In genomic region chr3:68574097-68574496, GRCm38 (mm10) we compare ENCODE assay signal across 14 mouse cellular contexts.
DNase-seq lines count a peak whose midpoint lies in the region; ATAC-seq and TF ChIP-seq lines count a peak whose summit lies in the region.
"Had no signal": no experiment of that assay in that cellular context is flagged by ENCODE, and none has a peak within 500 bp of the region (broad histone marks: within the 10 kb centered on the region; RNA-seq: fewer than 3 reads in every experiment).

No protein-coding gene starts in this region.

- H3K4me3 ChIP-seq in limb, embryonic 13.5 days: no peak overlapping the region
- no peak overlapping the region for H3K4me3 ChIP-seq in limb, embryonic 10.5 days
- H3K4me3 ChIP-seq in forebrain, embryonic 11.5 days (ENCODE audit: low read depth, low read length): peak overlapping the region; percentile 40
- peak overlapping the region; percentile 52 for H3K4me3 ChIP-seq in hindbrain, embryonic 13.5 days
- peak overlapping the region; percentile 52 for H3K4me3 ChIP-seq in neural tube, embryonic 13.5 days
- no peak overlapping the region for H3K4me3 ChIP-seq in thymus, adult 2 months (ENCODE audit: control insufficient read depth, insufficient read depth, low read length)
- H3K4me3 ChIP-seq: erythroblast, embryonic 14.5 days had no signal

- intact Hi-C loops in heart, postnatal 25 days (cut with DNase I): no loop called here

- no peak overlapping the region for H3K27ac ChIP-seq in limb, embryonic 13.5 days
- no peak overlapping the region for H3K27ac ChIP-seq in limb, embryonic 10.5 days
- no peak overlapping the region for H3K27ac ChIP-seq in forebrain, embryonic 11.5 days (ENCODE audit: low read depth, low read length)
- H3K27ac ChIP-seq in hindbrain, embryonic 13.5 days: peak overlapping the region; percentile 98
- H3K27ac ChIP-seq in neural tube, embryonic 13.5 days (replicated peaks): peak overlapping the region; percentile 98
- no peak overlapping the region for H3K27ac ChIP-seq in thymus, adult 2 months (ENCODE audit: control insufficient read depth, insufficient read depth, low read length)

- H3K9me3 ChIP-seq in limb, embryonic 13.5 days: no peaks in the 10 kb centered on the region
- H3K9me3 ChIP-seq in limb, embryonic 10.5 days (replicated peaks): no peaks in the 10 kb centered on the region
- H3K9me3 ChIP-seq in forebrain, embryonic 11.5 days (ENCODE audit: control insufficient read depth, low read length): no peaks in the 10 kb centered on the region
- H3K9me3 ChIP-seq in hindbrain, embryonic 13.5 days: no peaks in the 10 kb centered on the region
- H3K9me3 ChIP-seq in neural tube, embryonic 13.5 days: no peaks in the 10 kb centered on the region

- peaks cover 25% of the 10 kb centered on the region for H3K27me3 ChIP-seq in limb, embryonic 13.5 days
- peaks cover 13% of the 10 kb centered on the region; the same call in 1 of the 2 replicates for H3K27me3 ChIP-seq in limb, embryonic 10.5 days (ENCODE audit: low read depth, poor library complexity, severe bottlenecking)
- no peaks in the 10 kb centered on the region for H3K27me3 ChIP-seq in forebrain, embryonic 11.5 days (ENCODE audit: control insufficient read depth, insufficient read depth, low read length)
- no peaks in the 10 kb centered on the region for H3K27me3 ChIP-seq in hindbrain, embryonic 13.5 days
- no peaks in the 10 kb centered on the region for H3K27me3 ChIP-seq in neural tube, embryonic 13.5 days
- H3K27me3 ChIP-seq in thymus, adult 2 months (ENCODE audit: control insufficient read depth, insufficient read depth, low read length): no peaks in the 10 kb centered on the region

- 35% methylated on average over 8 of the region's 8 CpGs for WGBS in limb, embryonic 13.5 days
- WGBS in limb, embryonic 10.5 days: 46% methylated on average over 8 of the region's 8 CpGs
- 48% methylated on average over 8 of the region's 8 CpGs for WGBS in forebrain, embryonic 11.5 days
- 46% methylated on average over 5 of the region's 8 CpGs for WGBS in hindbrain, embryonic 13.5 days
- WGBS in neural tube, embryonic 13.5 days: 31% methylated on average over 8 of the region's 8 CpGs
- WGBS in thymus, adult 2 months: 67% methylated on average over 8 of the region's 8 CpGs

- H3K9ac ChIP-seq in limb, embryonic 13.5 days: no peak overlapping the region
- H3K9ac ChIP-seq in forebrain, embryonic 11.5 days (ENCODE audit: low read length): no peak overlapping the region
- H3K9ac ChIP-seq in hindbrain, embryonic 13.5 days: peak overlapping the region; percentile 83
- peak overlapping the region; percentile 82 for H3K9ac ChIP-seq in neural tube, embryonic 13.5 days

- no peak for DNase-seq in limb, embryonic 10.5 days (ENCODE audit: low spot score)
- DNase-seq in forebrain, embryonic 11.5 days (ENCODE audit: low spot score): no peak
- DNase-seq in heart, adult 18-20 months: no peak
- no peak for DNase-seq in thymus, adult 2 months
- no peak for DNase-seq in heart, postnatal 25 days (ENCODE audit: low spot score)
- DNase-seq: adrenal gland, adult 8-10 months; heart, postnatal 4 days; lung, postnatal 10 days; thymus, postnatal 14 days had no signal

- H3K36me3 ChIP-seq in limb, embryonic 13.5 days: no peaks in the 10 kb centered on the region
- no peaks in the 10 kb centered on the region for H3K36me3 ChIP-seq in limb, embryonic 10.5 days
- no peaks in the 10 kb centered on the region; the same call in 1 of the 2 replicates for H3K36me3 ChIP-seq in forebrain, embryonic 11.5 days (ENCODE audit: control insufficient read depth, insufficient read depth, low read length)
- H3K36me3 ChIP-seq in hindbrain, embryonic 13.5 days: no peaks in the 10 kb centered on the region
- no peaks in the 10 kb centered on the region for H3K36me3 ChIP-seq in neural tube, embryonic 13.5 days
- no peaks in the 10 kb centered on the region for H3K36me3 ChIP-seq in thymus, adult 2 months (ENCODE audit: control insufficient read depth, insufficient read depth, low read length)
- H3K36me3 ChIP-seq: G1E had no signal

- ATAC-seq in limb, embryonic 13.5 days (ENCODE audit: low FRiP score, low read depth): no peak
- ATAC-seq in forebrain, embryonic 11.5 days (replicated peaks; ENCODE audit: low FRiP score): no peak
- ATAC-seq in hindbrain, embryonic 13.5 days (ENCODE audit: low FRiP score): no peak
- no peak for ATAC-seq in neural tube, embryonic 13.5 days (ENCODE audit: low read depth)

- H3K4me2 ChIP-seq in limb, embryonic 13.5 days (replicated peaks): peak overlapping the region; percentile 23; the same call in 1 of the 2 replicates
- H3K4me2 ChIP-seq in forebrain, embryonic 11.5 days (ENCODE audit: low read depth, low read length, severe bottlenecking): peak overlapping the region; percentile 63; the same call in 1 of the 2 replicates
- peak overlapping the region; percentile 73 for H3K4me2 ChIP-seq in hindbrain, embryonic 13.5 days
- peak overlapping the region; percentile 70 for H3K4me2 ChIP-seq in neural tube, embryonic 13.5 days

- TF ChIP-seq CTCF in thymus, adult 2 months (IDR thresholded peaks at IDR 0.05; ENCODE audit: borderline replicate concordance, control insufficient read depth, extremely low read depth, insufficient read depth, low read length, poor library complexity): no peak

- H3K4me1 ChIP-seq in limb, embryonic 13.5 days: peaks cover 31% of the 10 kb centered on the region
- H3K4me1 ChIP-seq in limb, embryonic 10.5 days: peaks cover 32% of the 10 kb centered on the region
- peaks cover 18% of the 10 kb centered on the region; the same call in 1 of the 2 replicates for H3K4me1 ChIP-seq in forebrain, embryonic 11.5 days (replicated peaks; ENCODE audit: control insufficient read depth, insufficient read depth, low read length)
- peaks cover 67% of the 10 kb centered on the region for H3K4me1 ChIP-seq in hindbrain, embryonic 13.5 days (replicated peaks)
- peaks cover 75% of the 10 kb centered on the region for H3K4me1 ChIP-seq in neural tube, embryonic 13.5 days (replicated peaks)
- H3K4me1 ChIP-seq in thymus, adult 2 months (replicated peaks; ENCODE audit: control insufficient read depth, insufficient read depth, low read length): no peaks in the 10 kb centered on the region; the same call in 1 of the 2 replicates

- no peak for TF ChIP-seq POLR2A in thymus, adult 2 months (IDR thresholded peaks at IDR 0.05; ENCODE audit: control insufficient read depth, extremely low read depth, insufficient read depth, low read length, poor library complexity)

Comparison
In these comparisons a context has a peak if more than half of its experiments do, and no peak if none do; other contexts are left out.
1. H3K27ac ChIP-seq: peak in hindbrain, embryonic 13.5 days (single experiment) and neural tube, embryonic 13.5 days (single experiment); none in limb, embryonic 13.5 days (single experiment), limb, embryonic 10.5 days (single experiment), forebrain, embryonic 11.5 days (single experiment) and thymus, adult 2 months (single experiment).
2. H3K4me2 ChIP-seq: peak in every context shown above with its lines; median percentile 73 in hindbrain, embryonic 13.5 days; 70 in neural tube, embryonic 13.5 days; 63 in forebrain, embryonic 11.5 days; 23 in limb, embryonic 13.5 days.
3. H3K4me3 ChIP-seq: peak in forebrain, embryonic 11.5 days (single experiment), hindbrain, embryonic 13.5 days (single experiment) and neural tube, embryonic 13.5 days (single experiment); none in limb, embryonic 13.5 days (single experiment), limb, embryonic 10.5 days (single experiment) and thymus, adult 2 months (single experiment).
4. H3K9ac ChIP-seq: peak in hindbrain, embryonic 13.5 days (single experiment) and neural tube, embryonic 13.5 days (single experiment); none in limb, embryonic 13.5 days (single experiment) and forebrain, embryonic 11.5 days (single experiment).